Mouse (Mus musculus): ENCODE data around the gene Pla2g12b. TPM values are rescaled to one million over a fixed set of nuclear protein-coding genes. Genes with fewer than 3 reads are reported as not detected.

The Pla2g12b gene
- polyA plus RNA-seq, 1 experiment from 2014 or later, result not detected

Other genes with a start within 250 kb of the Pla2g12b start
- 21.9 and 22.1 TPM in 2 replicates for gene Sept10, start 181.8 kb upstream of the Pla2g12b start, polyA plus RNA-seq (2016; fragmentation: Nextera tagmentation; extraction: Ambion mirVana)
- 17.9 and 18.7 TPM in 2 replicates for gene Sowahc, start 181.7 kb upstream of the Pla2g12b start, polyA plus RNA-seq (2016; fragmentation: Nextera tagmentation; extraction: Ambion mirVana)
- gene P4ha1, start 80.4 kb upstream of the Pla2g12b start, polyA plus RNA-seq (2016; fragmentation: Nextera tagmentation; extraction: Ambion mirVana), result 35.5 and 38.2 TPM in 2 replicates
- gene Gm10273, start 8.0 kb upstream of the Pla2g12b start, polyA plus RNA-seq (2016; fragmentation: Nextera tagmentation; extraction: Ambion mirVana), result 1.5 and 3.5 TPM in 2 replicates
- gene Oit3, start 38.1 kb downstream of the Pla2g12b start, polyA plus RNA-seq (2016; fragmentation: Nextera tagmentation; extraction: Ambion mirVana), result 0.41 and 0.50 TPM in 2 replicates
- not detected in 2 replicates for gene Gm10322, start 212.4 kb downstream of the Pla2g12b start, polyA plus RNA-seq (2016; fragmentation: Nextera tagmentation; extraction: Ambion mirVana)
- 17.4 and 21.1 TPM in 2 replicates for gene Mcu, start 213.0 kb downstream of the Pla2g12b start, polyA plus RNA-seq (2016; fragmentation: Nextera tagmentation; extraction: Ambion mirVana)

Data from midbrain, embryonic 12.5 days (tissue).